ENCODE assay signal across 8 mouse cellular contexts in genomic region chr5:86803962-86804940, GRCm38 (mm10). TPM values are rescaled to one million over a fixed set of nuclear protein-coding genes. Genes with fewer than 3 reads are reported as not detected.
A peak's percentile ranks its signal among the peaks of the same experiment; 100 is the strongest.
DNase-seq lines count a peak whose midpoint lies in the region; ATAC-seq lines count a peak whose summit lies in the region.

TSS of gene Ythdc1 (plus strand) at chr5:86804221.

- peak; percentile 73 for DNase-seq in WW6 (ENCODE audit: low read depth, low spot score)
- peak; percentile 83 to 92 for DNase-seq in cerebellum, postnatal 4 days (ENCODE audit: low spot score in 2 of 2)
- DNase-seq in gastrocnemius, adult 18-20 months (ENCODE audit: low spot score): peak; percentile 93
- DNase-seq in left cerebral cortex, adult 18-20 months (ENCODE audit: low spot score in 2 of 2): peak; percentile 97
- peak; percentile 96 for DNase-seq in right cerebral cortex, adult 18-20 months
- DNase-seq in urinary bladder, postnatal 10 days (ENCODE audit: low spot score): peak; percentile 81

- WGBS in hindbrain, embryonic 16.5 days: under 1% methylated on average over 81 of the region's 111 CpGs
- WGBS in macrophage (ENCODE audit: missing documents): under 1% methylated on average over 92 of the region's 111 CpGs

- ATAC-seq in hindbrain, embryonic 16.5 days: peak; percentile 100

- H3K36me3 ChIP-seq in hindbrain, embryonic 16.5 days (ENCODE audit: control insufficient read depth, insufficient read depth, low read length): no peaks in the 10 kb centered on the region
- no peaks in the 10 kb centered on the region for H3K36me3 ChIP-seq in macrophage (ENCODE audit: inconsistent target)

- H3K9me3 ChIP-seq in hindbrain, embryonic 16.5 days (ENCODE audit: control insufficient read depth, low read length): no peaks in the 10 kb centered on the region

- peaks cover 46% of the 10 kb centered on the region for H3K79me2 ChIP-seq in macrophage (ENCODE audit: inconsistent target)

- H3K27me3 ChIP-seq in hindbrain, embryonic 16.5 days (replicated peaks; ENCODE audit: control insufficient read depth, insufficient read depth, low read length): no peaks in the 10 kb centered on the region

- peak within 1 kb of the TSS; percentile 92 for H3K4me2 ChIP-seq in hindbrain, embryonic 16.5 days (ENCODE audit: low read length)

- H3K4me1 ChIP-seq in hindbrain, embryonic 16.5 days (ENCODE audit: control insufficient read depth, insufficient read depth, low read depth, low read length): peaks cover 9% of the 10 kb centered on the region

- peak within 1 kb of the TSS; percentile 98 for H3K4me3 ChIP-seq in hindbrain, embryonic 16.5 days (ENCODE audit: low read length)
- H3K4me3 ChIP-seq in macrophage (ENCODE audit: inconsistent target): peak within 1 kb of the TSS; percentile 73

- H3K9ac ChIP-seq in hindbrain, embryonic 16.5 days (ENCODE audit: low read depth, low read length): peak within 1 kb of the TSS; percentile 100

- H3K27ac ChIP-seq in hindbrain, embryonic 16.5 days (ENCODE audit: low read depth, low read length): peak within 1 kb of the TSS; percentile 99
- peak within 1 kb of the TSS; percentile 59 for H3K27ac ChIP-seq in macrophage

RNA-seq across cellular contexts. Expression of gene Ythdc1, which starts in this region (rescaled TPM):
- total RNA-seq in gastrocnemius, adult 18-20 months (2021): 10 to 100 TPM; 22.8 to 25.2 TPM
- 28.4 and 30.5 TPM in 2 replicates for polyA plus RNA-seq in hindbrain, embryonic 16.5 days (2015; fragmentation: Nextera tagmentation; extraction: Ambion mirVana)
- total RNA-seq in left cerebral cortex, adult 18-20 months (2021): 10 to 100 TPM; 53.9 to 65.2 TPM
- 100 to 1,000 TPM; 129 to 273 (median 201) TPM for total RNA-seq in macrophage (2018; cell fraction: chromatin; rRNA removed)
- total RNA-seq in macrophage (2018; cell fraction: cytosol; rRNA removed): 10 to 100 TPM; 37.1 to 51.8 (median 45.0) TPM
- total RNA-seq in macrophage (2018; cell fraction: nucleus; rRNA removed): 100 to 1,000 TPM; 113 to 281 (median 149) TPM
- 45.8 to 96.4 TPM (median 46.7 TPM) in 3 replicates for polyA plus RNA-seq in macrophage (2018)

Comparison
In these comparisons a context has a peak if more than half of its experiments do, and no peak if none do; other contexts are left out.
1. Peak in every context shown above with its lines: DNase-seq, ATAC-seq, H3K4me3 ChIP-seq and H3K27ac ChIP-seq.